Mouse (Mus musculus) ES-Bruce4 (cell line): Measurements from ENCODE around the gene Aoc1. TPM values are rescaled to one million over a fixed set of nuclear protein-coding genes. Genes with fewer than 3 reads are reported as not detected.

Source experiments
- H3K27ac ChIP-seq: 2 replicates; pipeline ENCODE4 v1.5.1; 2012; ENCODE audit warnings: low read length, inconsistent platforms; ENCODE audit not compliant: insufficient read depth
- H3K27me3 ChIP-seq: 2 replicates; pipeline ENCODE4 v1.6.1; 2012; ENCODE audit warnings: mild to moderate bottlenecking, low read length, inconsistent platforms; ENCODE audit not compliant: control insufficient read depth, poor library complexity, insufficient read depth, severe bottlenecking
- H3K36me3 ChIP-seq: 2 replicates; pipeline ENCODE4 v1.6.1; 2012; ENCODE audit warnings: inconsistent platforms, mild to moderate bottlenecking, low read length, moderate library complexity; ENCODE audit not compliant: control insufficient read depth, poor library complexity, insufficient read depth, severe bottlenecking
- H3K4me1 ChIP-seq: one replicate; pipeline ENCODE4 v1.8.1; 2011; ENCODE audit warnings: low read length; ENCODE audit not compliant: control insufficient read depth, insufficient read depth
- H3K4me3 ChIP-seq: 2 replicates; pipeline ENCODE4 v1.5.1; 2011; ENCODE audit warnings: low read depth, mild to moderate bottlenecking, low read length
- H3K9ac ChIP-seq: 2 replicates; pipeline ENCODE4 v1.6.1; 2012; ENCODE audit warnings: low read depth, mild to moderate bottlenecking, inconsistent platforms; ENCODE audit not compliant: poor library complexity, severe bottlenecking
- H3K9me3 ChIP-seq: replicated peaks from 2 replicates; pipeline ENCODE4 v1.6.1; 2012; ENCODE audit warnings: mild to moderate bottlenecking, low read length, inconsistent platforms; ENCODE audit not compliant: control insufficient read depth, poor library complexity, insufficient read depth, severe bottlenecking
- CTCF ChIP-seq: IDR thresholded peaks from one replicate; pipeline ENCODE4 v1.8.1; 2011; ENCODE audit warnings: low read depth, low read length
- EP300 ChIP-seq: IDR thresholded peaks from 2 replicates; pipeline ENCODE4 v1.6.1; 2011; ENCODE audit warnings: low read depth, low read length; ENCODE audit not compliant: insufficient read depth
- POLR2A ChIP-seq: IDR thresholded peaks from one replicate; pipeline ENCODE4 v1.8.1; 2011; ENCODE audit warnings: low read length; ENCODE audit not compliant: insufficient read depth
- polyA plus RNA-seq: library from polyadenylated mRNA; stranded (reverse); fragments of >200 nt; gene quantifications from 2 replicates; pipeline ENCODE4 v1.2.4, GENCODE M21; 2011; ENCODE audit warnings: low read depth; ENCODE audit not compliant: missing spikeins, insufficient read depth, insufficient read length

Gene Aoc1
- polyA plus RNA-seq, 1 experiment = 0.30 TPM

DNA sequence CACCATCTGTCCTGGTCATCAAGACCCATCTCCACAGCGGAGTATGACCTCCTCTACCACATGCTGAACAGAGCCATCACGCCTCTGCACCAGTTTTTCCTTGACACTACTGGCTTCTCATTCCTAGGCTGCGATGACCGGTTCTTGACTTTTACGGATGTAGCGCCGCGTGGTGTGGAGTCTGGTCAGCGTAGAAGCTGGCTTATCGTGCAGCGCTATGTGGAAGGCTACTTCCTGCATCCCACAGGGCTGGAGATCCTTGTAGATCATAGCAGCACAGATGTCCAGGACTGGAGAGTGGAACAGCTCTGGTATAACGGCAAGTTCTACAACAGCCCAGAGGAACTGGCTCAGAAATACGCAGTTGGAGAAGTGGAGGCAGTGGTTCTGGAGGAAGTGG, 32.9 kb downstream of the Aoc1 start:
- H3K27me3 ChIP-seq = no peaks in the 10 kb centered on the region

DNA sequence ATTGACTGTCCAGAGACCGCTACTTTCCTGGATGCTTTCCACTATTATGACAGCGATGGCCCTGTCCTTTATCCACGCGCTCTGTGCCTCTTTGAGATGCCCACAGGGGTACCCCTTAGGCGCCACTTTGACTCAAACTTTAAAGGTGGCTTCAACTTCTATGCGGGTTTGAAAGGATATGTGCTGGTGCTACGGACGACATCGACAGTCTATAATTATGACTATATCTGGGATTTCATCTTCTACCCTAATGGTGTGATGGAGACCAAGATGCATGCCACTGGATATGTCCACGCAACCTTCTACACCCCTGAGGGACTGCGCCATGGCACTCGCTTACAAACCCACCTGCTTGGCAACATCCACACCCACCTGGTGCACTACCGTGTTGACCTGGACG, 33.7 kb downstream of the Aoc1 start:
- no peak overlapping the region for H3K9ac ChIP-seq
- no peak for TF ChIP-seq EP300
- TF ChIP-seq CTCF = no peak
- TF ChIP-seq POLR2A = no peak
- no peak overlapping the region for H3K4me3 ChIP-seq
- H3K36me3 ChIP-seq = no peaks in the 10 kb centered on the region
- H3K4me1 ChIP-seq = no peaks in the 10 kb centered on the region
- H3K27me3 ChIP-seq = no peaks in the 10 kb centered on the region
- H3K9me3 ChIP-seq = no peaks in the 10 kb centered on the region; the same call in 1 of the 2 replicates
- no peak overlapping the region for H3K27ac ChIP-seq

More for the DNA sequence above, 32.9 kb downstream of the Aoc1 start:
- H3K9ac ChIP-seq = no peak overlapping the region
- H3K36me3 ChIP-seq = no peaks in the 10 kb centered on the region
- no peak overlapping the region for H3K27ac ChIP-seq
- H3K9me3 ChIP-seq = no peaks in the 10 kb centered on the region; the same call in 1 of the 2 replicates
- H3K4me1 ChIP-seq = no peaks in the 10 kb centered on the region
- TF ChIP-seq CTCF (no peak), EP300 (no peak), POLR2A (no peak)
- H3K4me3 ChIP-seq = no peak overlapping the region

DNA sequence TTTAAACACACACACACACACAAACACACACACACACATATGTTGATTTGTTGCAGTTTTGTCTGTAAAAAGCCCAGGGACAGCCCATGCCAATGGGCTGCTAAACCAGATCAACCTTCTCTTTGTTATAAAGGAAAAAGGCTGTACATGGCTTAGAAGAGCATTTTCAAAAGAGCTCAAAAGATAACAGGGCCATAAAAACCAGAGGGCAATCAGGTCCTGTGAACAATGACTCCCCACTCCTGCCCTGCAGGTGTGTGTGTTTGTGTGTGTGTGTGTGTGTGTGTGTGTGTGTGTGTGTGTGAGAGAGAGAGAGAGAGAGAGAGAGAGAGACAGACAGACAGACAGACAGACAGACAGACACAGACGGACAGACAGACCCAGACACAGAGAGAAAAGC, 36.5 kb downstream of the Aoc1 start:
- Histone ChIP-seq H3K27me3 (no peaks in the 10 kb centered on the region), H3K9me3 (no peaks in the 10 kb centered on the region), H3K9ac (no peak overlapping the region), H3K36me3 (no peaks in the 10 kb centered on the region), H3K4me1 (no peaks in the 10 kb centered on the region), H3K27ac (no peak overlapping the region), H3K4me3 (no peak overlapping the region)
- TF ChIP-seq POLR2A = no peak
- no peak for TF ChIP-seq EP300
- no peak for TF ChIP-seq CTCF

DNA sequence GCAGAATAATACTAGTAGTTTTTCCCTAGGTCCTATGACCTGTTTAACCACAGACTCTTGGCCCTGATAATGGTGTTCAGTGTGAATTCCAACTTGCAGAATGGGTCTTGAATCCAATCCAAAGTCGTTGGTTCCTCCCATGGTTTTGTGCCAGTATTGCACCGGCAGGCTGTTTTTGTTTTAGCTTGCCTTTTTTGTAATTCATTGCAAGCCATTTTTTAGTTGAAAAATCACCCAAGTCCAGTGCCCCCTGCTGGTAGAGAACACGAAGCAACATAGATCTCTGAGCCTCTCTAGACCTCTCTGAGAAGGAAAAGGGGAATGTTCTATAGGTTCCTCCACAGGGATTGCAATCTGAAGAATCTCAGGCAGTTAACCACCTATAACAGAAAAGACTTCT, 39.3 kb downstream of the Aoc1 start:
- Histone ChIP-seq H3K9me3 (no peaks in the 10 kb centered on the region), H3K9ac (no peak overlapping the region)
- TF ChIP-seq CTCF (no peak), EP300 (no peak), POLR2A (no peak)

DNA sequence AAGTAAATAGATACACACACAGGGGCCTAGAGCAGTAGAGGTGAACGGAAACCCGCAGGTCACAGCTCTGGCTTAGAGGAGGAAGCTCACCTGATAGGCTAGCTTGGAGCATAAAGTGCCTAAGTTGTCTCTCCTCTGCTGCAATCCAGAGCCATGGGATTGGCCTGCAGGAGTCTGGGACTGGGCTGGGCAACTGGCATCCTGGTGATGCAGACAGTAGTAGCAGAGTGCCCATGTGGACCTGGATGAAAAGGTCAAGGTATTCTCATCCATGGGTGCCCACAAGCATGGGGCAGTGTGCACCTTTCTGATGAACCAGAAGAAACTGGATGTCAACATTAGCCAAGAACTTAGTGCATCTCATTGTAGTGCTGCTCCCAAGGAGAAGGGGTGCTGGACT, 40.9 kb downstream of the Aoc1 start:
- H3K27me3 ChIP-seq = no peaks in the 10 kb centered on the region
- H3K4me3 ChIP-seq = no peak overlapping the region
- H3K9me3 ChIP-seq = no peaks in the 10 kb centered on the region
- TF ChIP-seq CTCF (no peak), POLR2A (no peak), EP300 (no peak)
- no peaks in the 10 kb centered on the region for H3K36me3 ChIP-seq
- no peak overlapping the region for H3K9ac ChIP-seq
- H3K27ac ChIP-seq = no peak overlapping the region
- no peaks in the 10 kb centered on the region for H3K4me1 ChIP-seq

More for the DNA sequence above, 39.3 kb downstream of the Aoc1 start:
- no peak overlapping the region for H3K4me3 ChIP-seq
- no peaks in the 10 kb centered on the region for H3K4me1 ChIP-seq
- no peaks in the 10 kb centered on the region for H3K27me3 ChIP-seq
- no peak overlapping the region for H3K27ac ChIP-seq
- H3K36me3 ChIP-seq = no peaks in the 10 kb centered on the region

DNA sequence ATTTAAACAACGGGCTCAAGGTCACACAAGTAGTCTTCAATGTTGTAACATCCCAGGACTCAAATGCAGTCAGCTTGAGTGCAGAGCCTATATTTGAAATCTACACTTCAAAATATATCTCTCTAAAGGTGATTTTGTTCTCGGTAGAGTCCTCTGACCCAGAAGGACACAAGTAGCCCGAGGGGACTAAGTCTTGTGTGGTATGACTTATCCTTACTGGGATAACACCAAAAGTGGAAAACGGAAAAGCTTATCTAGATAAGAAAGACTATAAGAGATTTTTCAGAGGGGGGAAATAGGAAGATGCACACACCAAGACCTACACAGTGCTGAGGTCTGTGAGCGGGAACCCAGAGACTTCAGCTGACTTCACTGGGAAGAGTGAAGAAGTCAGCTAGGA, 56.9 kb downstream of the Aoc1 start, which contains the start of gene 1600015I10Rik:
Gene 1600015I10Rik, plus strand, starts transcription at position 301 of the 400 bp plus-strand sequence.
- no peaks in the 10 kb centered on the region for H3K36me3 ChIP-seq
- no peak within 1 kb of the TSS for H3K4me3 ChIP-seq
- H3K9ac ChIP-seq = no peak within 1 kb of the TSS
- H3K4me1 ChIP-seq = no peaks in the 10 kb centered on the region
- no peaks in the 10 kb centered on the region for H3K27me3 ChIP-seq
- H3K27ac ChIP-seq = no peak within 1 kb of the TSS
- no peaks in the 10 kb centered on the region for H3K9me3 ChIP-seq
- TF ChIP-seq POLR2A (no peak), CTCF (no peak), EP300 (no peak)
